Mouse (Mus musculus) testis, adult 2 months (tissue): ENCODE measurements around the gene Gm20831.
"Not testable (repeated sequence)": the region's sequence is repeated elsewhere in the genome, so short reads cannot be mapped to it uniquely, and the experiment has no call there.

Experiments used
- CTCF ChIP-seq: fragments of 200-500 bp; IDR thresholded peaks from 2 replicates; pipeline ENCODE4 v1.5.1; 2012; ENCODE audit warnings: low read depth, mild to moderate bottlenecking, inconsistent platforms, low read length, moderate library complexity; ENCODE audit not compliant: control insufficient read depth, insufficient read depth, insufficient replicate concordance
- POLR2A ChIP-seq: fragments of 200-500 bp; IDR thresholded peaks from 2 replicates; pipeline ENCODE4 v1.6.1; 2012; ENCODE audit warnings: low read depth, mild to moderate bottlenecking, inconsistent platforms, low read length, moderate library complexity; ENCODE audit not compliant: control insufficient read depth

- not testable (repeated sequence) for TF ChIP-seq CTCF, POLR2A
Observed at GRCm38 (mm10) chrY:17846166-17846565, 28.4 kb upstream of the Gm20831 start, which contains the start of gene Gm21904.
